Mouse (Mus musculus) heart, adult 2 months (tissue): ENCODE results near the gene Ccdc77.

Experiments
- CTCF ChIP-seq: fragments of 200-600 bp; IDR thresholded peaks from 2 replicates; pipeline ENCODE4 v1.8.1; 2022; ENCODE audit warnings: antibody characterized with exemption, mild to moderate bottlenecking, moderate library complexity
- EP300 ChIP-seq: fragments of 200-500 bp; IDR thresholded peaks from 2 replicates; pipeline ENCODE4 v1.6.1; 2011; ENCODE audit warnings: low read depth, low read length, control low read depth; ENCODE audit not compliant: insufficient read depth

- TF ChIP-seq CTCF (no peak), EP300 (no peak)
Observed at GRCm38 (mm10) chr6:120275301-120275700, 88.9 kb downstream of the Ccdc77 start.
